Comparison of ENCODE assay signal across 26 mouse cellular contexts in genomic region chr1:151243332-151243731, GRCm38 (mm10). TPM values are rescaled to one million over a fixed set of nuclear protein-coding genes. Genes with fewer than 3 reads are reported as not detected.
"Had no signal": no experiment of that assay in that cellular context is flagged by ENCODE, and none has a peak within 500 bp of the region (broad histone marks: within the 10 kb centered on the region; RNA-seq: fewer than 3 reads in every experiment).

No protein-coding gene starts in this region.

- H3K27ac ChIP-seq: liver, embryonic 12.5 days; liver, embryonic 14.5 days; lung, embryonic 15.5 days; midbrain, embryonic 10.5 days; midbrain, embryonic 12.5 days; neural tube, embryonic 13.5 days; neural tube, embryonic 15.5 days; stomach, embryonic 15.5 days; stomach, postnatal 0 days had no signal

- H3K36me3 ChIP-seq: liver, embryonic 12.5 days; lung, embryonic 15.5 days; midbrain, embryonic 10.5 days; midbrain, embryonic 12.5 days; neural tube, embryonic 13.5 days; neural tube, embryonic 15.5 days; stomach, embryonic 15.5 days had no signal

- DNase-seq: lung, postnatal 4 days; midbrain, embryonic 14.5 days; retina, postnatal 1 day; right cerebral cortex, adult 18-20 months; right cerebral cortex, postnatal 25 days; right cerebral cortex, postnatal 4 days; thymus, adult 2 months; thymus, postnatal 25 days; thymus, postnatal 4 days had no signal

- H3K27me3 ChIP-seq: lung, embryonic 15.5 days; midbrain, embryonic 12.5 days; neural tube, embryonic 13.5 days; neural tube, embryonic 15.5 days; stomach, embryonic 15.5 days had no signal

- H3K4me1 ChIP-seq: lung, embryonic 15.5 days; midbrain, embryonic 10.5 days; midbrain, embryonic 12.5 days; neural tube, embryonic 13.5 days; neural tube, embryonic 15.5 days; stomach, embryonic 15.5 days had no signal

- H3K9ac ChIP-seq: liver, embryonic 12.5 days; liver, embryonic 14.5 days; lung, embryonic 15.5 days; midbrain, embryonic 12.5 days; neural tube, embryonic 13.5 days; neural tube, embryonic 15.5 days; stomach, embryonic 15.5 days had no signal

- H3K4me3 ChIP-seq: liver, embryonic 12.5 days; lung, embryonic 15.5 days; midbrain, embryonic 10.5 days; midbrain, embryonic 12.5 days; myocyte; neural tube, embryonic 13.5 days; neural tube, embryonic 15.5 days; stomach, embryonic 15.5 days had no signal

RNA-seq across cellular contexts. Expression of gene Gm47996, which starts 33.4 kb away (rescaled TPM):
- total RNA-seq: megakaryocyte, adult 5-6 weeks; megakaryocyte-erythroid progenitor cell, adult 5-6 weeks had no signal
- polyA plus RNA-seq: lung, embryonic 15.5 days; midbrain, embryonic 14.5 days; midbrain, embryonic 16.5 days; neural tube, embryonic 11.5 days; neural tube, embryonic 13.5 days; neural tube, embryonic 15.5 days; stomach, embryonic 15.5 days; stomach, postnatal 0 days; thymus, adult 2 months; urinary bladder, adult 2 months had no signal

RNA-seq across cellular contexts. Expression of gene 3110040M04Rik, which starts 39.4 kb away (rescaled TPM):
- polyA plus RNA-seq: lung, embryonic 15.5 days; midbrain, embryonic 10.5 days; midbrain, embryonic 12.5 days; midbrain, embryonic 14.5 days; midbrain, embryonic 16.5 days; neural tube, embryonic 13.5 days; neural tube, embryonic 15.5 days; spleen, adult 2 months; stomach, postnatal 0 days; testis, adult 2 months; thymus, adult 2 months; urinary bladder, adult 2 months had no signal

RNA-seq across cellular contexts. Expression of gene Gm47995, which starts 45.1 kb away (rescaled TPM):
- polyA plus RNA-seq: lung, embryonic 15.5 days; midbrain, embryonic 10.5 days; midbrain, embryonic 12.5 days; midbrain, embryonic 14.5 days; midbrain, embryonic 16.5 days; neural tube, embryonic 11.5 days; neural tube, embryonic 13.5 days; neural tube, embryonic 15.5 days; stomach, postnatal 0 days; thymus, adult 2 months; urinary bladder, adult 2 months had no signal

RNA-seq across cellular contexts. Expression of gene Gm8947, which starts 51.2 kb away (rescaled TPM):
- total RNA-seq: megakaryocyte-erythroid progenitor cell, adult 5-6 weeks had no signal
- polyA plus RNA-seq: midbrain, embryonic 12.5 days; midbrain, embryonic 14.5 days; midbrain, embryonic 16.5 days; neural tube, embryonic 13.5 days; neural tube, embryonic 15.5 days; thymus, adult 2 months; urinary bladder, adult 2 months had no signal
